Mouse (Mus musculus): ENCODE results near the gene Tex35.

Tex35 gene

GRCm38 (mm10) chr1:157049886-157050285 is 58.6 kb downstream of the Tex35 start:
- no peak for DNase-seq

All from cerebellum, postnatal 14 days (tissue).